Mouse (Mus musculus): ENCODE results near the gene Dpf2. TPM values are rescaled to one million over a fixed set of nuclear protein-coding genes. Genes with fewer than 3 reads are reported as not detected.
A peak's percentile ranks its signal among the peaks of the same experiment; 100 is the strongest.

Dpf2 gene
- total RNA-seq, 2 experiments from 2014 or later, result 94.1 to 95.3 TPM

GRCm38 (mm10) chr19:5928546-5928945 lies 15.7 kb upstream of the Dpf2 start:
- H3K4me3 ChIP-seq, result no peak overlapping the region
- no peak overlapping the region for H3K27ac ChIP-seq
- TF ChIP-seq CTCF (conservative IDR thresholded peaks at IDR 0.05), result no peak
- no peak for DNase-seq (ENCODE audit: low spot score in 2 of 2)

GRCm38 (mm10) chr19:5928104-5928503 lies 15.3 kb upstream of the Dpf2 start:
- DNase-seq (ENCODE audit: low spot score in 2 of 2), result no peak
- no peak overlapping the region for H3K27ac ChIP-seq
- no peak for TF ChIP-seq CTCF (conservative IDR thresholded peaks at IDR 0.05)

GRCm38 (mm10) chr19:5927532-5927931 lies 14.7 kb upstream of the Dpf2 start:
- no peak overlapping the region for H3K27ac ChIP-seq
- no peak overlapping the region for H3K4me3 ChIP-seq
- DNase-seq (ENCODE audit: low spot score in 2 of 2), result no peak
- no peak for TF ChIP-seq CTCF (conservative IDR thresholded peaks at IDR 0.05)

More at GRCm38 (mm10) chr19:5928104-5928503, 15.3 kb upstream of the Dpf2 start:
- no peak overlapping the region for H3K4me3 ChIP-seq

GRCm38 (mm10) chr19:5927026-5927425 lies 14.2 kb upstream of the Dpf2 start:
- no peak overlapping the region for H3K4me3 ChIP-seq
- TF ChIP-seq CTCF (conservative IDR thresholded peaks at IDR 0.05), result no peak

GRCm38 (mm10) chr19:5925311-5925855 lies 12.6 kb upstream of the Dpf2 start:
- no peak for TF ChIP-seq CTCF (conservative IDR thresholded peaks at IDR 0.05)
- H3K4me3 ChIP-seq, result peak overlapping the region; percentile 70
- DNase-seq (ENCODE audit: low spot score in 2 of 2), result no peak
- peak overlapping the region; percentile 29 for H3K27ac ChIP-seq

More at GRCm38 (mm10) chr19:5927026-5927425, 14.2 kb upstream of the Dpf2 start:
- no peak for DNase-seq (ENCODE audit: low spot score in 2 of 2)
- H3K27ac ChIP-seq, result no peak overlapping the region

GRCm38 (mm10) chr19:5924713-5925093 lies 11.9 kb upstream of the Dpf2 start, which contains the start of gene Cdc42ep2:
Gene Cdc42ep2 (minus strand): TSS chr19:5924816.
- peak within 1 kb of the TSS; percentile 77 for H3K27ac ChIP-seq
- H3K4me3 ChIP-seq, result peak within 1 kb of the TSS; percentile 70
- TF ChIP-seq CTCF (conservative IDR thresholded peaks at IDR 0.05), result no peak
- DNase-seq (ENCODE audit: low spot score in 2 of 2), result peak; percentile 88 to 90

- H3K4me3 ChIP-seq, result peak overlapping the region; percentile 70
- H3K27ac ChIP-seq, result peak overlapping the region; percentile 77
- DNase-seq (ENCODE audit: low spot score in 2 of 2), result peak; percentile 71 to 86
- peak; percentile 92 for TF ChIP-seq CTCF (conservative IDR thresholded peaks at IDR 0.05)
Measured at GRCm38 (mm10) chr19:5923990-5924712, 11.3 kb upstream of the Dpf2 start.

- Histone ChIP-seq H3K27ac (no peak overlapping the region), H3K4me3 (no peak overlapping the region; the same call in 1 of the 2 replicates)
- TF ChIP-seq CTCF (conservative IDR thresholded peaks at IDR 0.05), result no peak
- DNase-seq (ENCODE audit: low spot score in 2 of 2), result no peak
Measured at GRCm38 (mm10) chr19:5922963-5923362, 10.2 kb upstream of the Dpf2 start.

- Histone ChIP-seq H3K27ac (0 out of 2 replicates have a peak overlapping the region, but pooled peaks have one; percentile 10), H3K4me3 (no peak overlapping the region; the same call in 1 of the 2 replicates)
- DNase-seq (ENCODE audit: low spot score in 2 of 2), result no peak
- no peak for TF ChIP-seq CTCF (conservative IDR thresholded peaks at IDR 0.05)
Measured at GRCm38 (mm10) chr19:5922119-5922942, 9.5 kb upstream of the Dpf2 start.

GRCm38 (mm10) chr19:5921715-5922114 lies 8.9 kb upstream of the Dpf2 start:
- no peak for TF ChIP-seq CTCF (conservative IDR thresholded peaks at IDR 0.05)

GRCm38 (mm10) chr19:5912103-5913006 lies 455 bp downstream of the Dpf2 start:
- TF ChIP-seq CTCF (conservative IDR thresholded peaks at IDR 0.05), result peak; percentile 29
- H3K4me3 ChIP-seq, result peak overlapping the region; percentile 97
- peak overlapping the region; percentile 94 for H3K27ac ChIP-seq
- DNase-seq (ENCODE audit: low spot score in 2 of 2), result peak; percentile 99

More at GRCm38 (mm10) chr19:5921715-5922114, 8.9 kb upstream of the Dpf2 start:
- no peak overlapping the region for H3K27ac ChIP-seq
- H3K4me3 ChIP-seq, result no peak overlapping the region
- no peak for DNase-seq (ENCODE audit: low spot score in 2 of 2)
